Mouse (Mus musculus) stomach, embryonic 16.5 days (tissue): Measurements from ENCODE around the gene Ube2l3. TPM values are rescaled to one million over a fixed set of nuclear protein-coding genes. Genes with fewer than 3 reads are reported as not detected.

Experiments
- ATAC-seq: fragments of 200-750 bp; cut with Nextera tagmentation; 2 replicates; pipeline ENCODE4 v1.8.0; 2017; ENCODE audit warnings: moderate number of reproducible peaks, moderate TSS enrichment; ENCODE audit not compliant: insufficient read depth, low FRiP score
- H3K27ac ChIP-seq: fragments of 300-500 bp; sonication (generic); 2 replicates; pipeline ENCODE4 v1.5.1; 2014; ENCODE audit warnings: low read length
- H3K27me3 ChIP-seq: fragments of 300-500 bp; sonication (generic); 2 replicates; pipeline ENCODE4 v1.6.1; 2014; ENCODE audit warnings: low read length, control low read depth, mixed read lengths; ENCODE audit not compliant: control insufficient read depth, insufficient read depth
- H3K36me3 ChIP-seq: fragments of 300-500 bp; sonication (generic); 2 replicates; pipeline ENCODE4 v1.6.1; 2014; ENCODE audit warnings: low read length; ENCODE audit not compliant: control insufficient read depth, insufficient read depth
- H3K4me1 ChIP-seq: fragments of 300-500 bp; sonication (generic); 2 replicates; pipeline ENCODE4 v1.6.1; 2014; ENCODE audit warnings: low read length, control low read depth, mixed read lengths; ENCODE audit not compliant: control insufficient read depth, insufficient read depth
- H3K4me2 ChIP-seq: fragments of 300-500 bp; sonication (generic); 2 replicates; pipeline ENCODE4 v1.6.1; 2014; ENCODE audit warnings: low read depth, low read length, mixed read lengths
- H3K4me3 ChIP-seq: fragments of 300-500 bp; sonication (generic); replicated peaks from 2 replicates; pipeline ENCODE4 v1.5.1; 2014; ENCODE audit warnings: mild to moderate bottlenecking, low read length
- H3K9ac ChIP-seq: fragments of 300-500 bp; sonication (generic); 2 replicates; pipeline ENCODE4 v1.6.1; 2014; ENCODE audit warnings: low read length
- H3K9me3 ChIP-seq: fragments of 300-500 bp; sonication (generic); replicated peaks from 2 replicates; pipeline ENCODE4 v1.6.1; 2016; ENCODE audit warnings: low read length, control low read depth; ENCODE audit not compliant: control insufficient read depth
- WGBS: fragments of 180-500 bp; shearing (Covaris S2); extraction: QIAGEN DNeasy Blood & Tissue Kit; methylation state at CpG from one replicate; pipeline ENCODE4 v1.1.7; 2014; 5-methylcytosine and 5-hydroxymethylcytosine counted together
- microRNA counts: library from miRNA; unstranded; fragments of <30 nt; microRNA quantifications from one replicate; lab custom pipeline; 2016
- microRNA-seq: library from miRNA; unstranded; fragments of <30 nt; microRNA quantifications from one replicate; pipeline ENCODE4, GENCODE M21; 2016
- polyA plus RNA-seq: library from polyadenylated mRNA; unstranded; fragments of >200 nt; fragmentation: Nextera tagmentation; extraction: Ambion mirVana; gene quantifications from 2 replicates; pipeline ENCODE4 v1.2.1, GENCODE M21; 2015

Ube2l3 gene
- polyA plus RNA-seq, 1 experiment from 2014 or later, result 331 TPM

GRCm38 (mm10) chr16:17121569-17121968 lies 80.9 kb downstream of the Ube2l3 start:
- peaks cover 16% of the 10 kb centered on the region for H3K4me1 ChIP-seq
- H3K4me2 ChIP-seq, result no peak overlapping the region
- no peak overlapping the region for H3K4me3 ChIP-seq
- 71% methylated on average over 14 of the region's 14 CpGs for WGBS
- H3K9ac ChIP-seq, result no peak overlapping the region
- no peak overlapping the region for H3K27ac ChIP-seq
- H3K36me3 ChIP-seq, result no peaks in the 10 kb centered on the region
- no peak for ATAC-seq
- no peaks in the 10 kb centered on the region for H3K9me3 ChIP-seq
- no peaks in the 10 kb centered on the region for H3K27me3 ChIP-seq

GRCm38 (mm10) chr16:17117309-17117799 lies 85.1 kb downstream of the Ube2l3 start:
- no peak for ATAC-seq
- WGBS, result 86% methylated on average over 5 of the region's 5 CpGs

GRCm38 (mm10) chr16:17110771-17111743 lies 91.4 kb downstream of the Ube2l3 start, which contains the start of gene Ppil2:
Ppil2 (minus strand) TSS chr16:17111257.
- H3K4me3 ChIP-seq, result peak within 1 kb of the TSS; percentile 92
- peak; percentile 80 for ATAC-seq
- peaks cover 7% of the 10 kb centered on the region for H3K4me1 ChIP-seq
- 7% methylated on average over 38 of the region's 38 CpGs for WGBS
- H3K4me2 ChIP-seq, result peak within 1 kb of the TSS; percentile 76
- H3K9me3 ChIP-seq, result no peaks in the 10 kb centered on the region
- H3K27ac ChIP-seq, result peak within 1 kb of the TSS; percentile 78
- no peaks in the 10 kb centered on the region for H3K27me3 ChIP-seq
- no peaks in the 10 kb centered on the region; the same call in 1 of the 2 replicates for H3K36me3 ChIP-seq
- peak within 1 kb of the TSS; percentile 87 for H3K9ac ChIP-seq

More at GRCm38 (mm10) chr16:17117309-17117799, 85.1 kb downstream of the Ube2l3 start:
- Histone ChIP-seq H3K36me3 (no peaks in the 10 kb centered on the region), H3K27ac (no peak overlapping the region), H3K9me3 (no peaks in the 10 kb centered on the region), H3K4me2 (no peak overlapping the region), H3K27me3 (no peaks in the 10 kb centered on the region), H3K4me3 (no peak overlapping the region), H3K9ac (no peak overlapping the region), H3K4me1 (no peaks in the 10 kb centered on the region)

GRCm38 (mm10) chr16:17104600-17104999 lies 97.8 kb downstream of the Ube2l3 start:
- no peak overlapping the region for H3K9ac ChIP-seq
- peak; percentile 40; the same call in 1 of the 2 replicates for ATAC-seq
- WGBS, result 65% methylated on average over 4 of the region's 4 CpGs
- H3K9me3 ChIP-seq, result no peaks in the 10 kb centered on the region
- no peak overlapping the region for H3K4me3 ChIP-seq
- no peak overlapping the region for H3K27ac ChIP-seq
- no peaks in the 10 kb centered on the region for H3K4me1 ChIP-seq
- H3K4me2 ChIP-seq, result no peak overlapping the region
- H3K36me3 ChIP-seq, result no peaks in the 10 kb centered on the region; the same call in 1 of the 2 replicates
- H3K27me3 ChIP-seq, result no peaks in the 10 kb centered on the region

GRCm38 (mm10) chr16:17102630-17103220 lies 99.7 kb downstream of the Ube2l3 start:
- no peaks in the 10 kb centered on the region for H3K4me1 ChIP-seq
- H3K27me3 ChIP-seq, result no peaks in the 10 kb centered on the region
- no peak overlapping the region for H3K9ac ChIP-seq
- no peak for ATAC-seq
- no peak overlapping the region for H3K4me2 ChIP-seq
- no peaks in the 10 kb centered on the region for H3K9me3 ChIP-seq
- H3K4me3 ChIP-seq, result no peak overlapping the region
- 64% methylated on average over 7 of the region's 7 CpGs for WGBS
- no peak overlapping the region for H3K27ac ChIP-seq
- H3K36me3 ChIP-seq, result no peaks in the 10 kb centered on the region; the same call in 1 of the 2 replicates

MicroRNAs encoded within 50 kb of the gene (microRNA counts, 519-probe panel; counts per million panel counts)
- microRNA mmu-miR-130b (lab: Ali Mortazavi, UCI) (3,579 counts per million, percentile 82 among the panel's probes with 10 or more counts), microRNA mmu-miR-301b (lab: Ali Mortazavi, UCI) (2,579 counts per million, percentile 55 among the panel's probes with 10 or more counts)

Small RNAs within 50 kb of the gene (microRNA-seq; reads per million reads assigned to microRNA genes)
- 4,742 reads per million, percentile 91 among the genes with 10 or more reads in this experiment for gene Mir130b
- gene Mir301b, result 54.8 reads per million, percentile 49 among the genes with 10 or more reads in this experiment

Other genes starting within 250 kb of the Ube2l3 start
- gene Mapk1, start 219.3 kb downstream of the Ube2l3 start, polyA plus RNA-seq, result 130 and 134 TPM in 2 replicates
- 11.7 and 11.8 TPM in 2 replicates for gene Ypel1, start 133.0 kb downstream of the Ube2l3 start, polyA plus RNA-seq
- 123 and 135 TPM in 2 replicates for gene Ppil2, start 91.4 kb downstream of the Ube2l3 start, polyA plus RNA-seq
- 19.1 and 21.3 TPM in 2 replicates for gene 2610318N02Rik, start 77.5 kb downstream of the Ube2l3 start, polyA plus RNA-seq
- gene Sdf2l1, start 70.3 kb downstream of the Ube2l3 start, polyA plus RNA-seq, result 140 and 152 TPM in 2 replicates
- gene Ydjc, start 58.0 kb downstream of the Ube2l3 start, polyA plus RNA-seq, result 15.9 and 20.2 TPM in 2 replicates
- 1.6 TPM in 2 replicates for gene Ccdc116, start 55.4 kb downstream of the Ube2l3 start, polyA plus RNA-seq
- gene Rimbp3, start 6.0 kb upstream of the Ube2l3 start, polyA plus RNA-seq, result 0.44 and 0.57 TPM in 2 replicates
- 4.5 and 4.9 TPM in 2 replicates for gene Hic2, start 30.9 kb upstream of the Ube2l3 start, polyA plus RNA-seq
- gene Tmem191c, start 73.4 kb upstream of the Ube2l3 start, polyA plus RNA-seq, result 13.4 and 16.3 TPM in 2 replicates
- gene Serpind1, start 128.7 kb upstream of the Ube2l3 start, polyA plus RNA-seq, result 7.8 and 10.7 TPM in 2 replicates
- 19.4 and 20.9 TPM in 2 replicates for gene Snap29, start 203.3 kb upstream of the Ube2l3 start, polyA plus RNA-seq
- 32.7 and 35.7 TPM in 2 replicates for gene Pi4ka, start 203.7 kb upstream of the Ube2l3 start, polyA plus RNA-seq
- 51.2 and 53.1 TPM in 2 replicates for gene Crkl, start 249.3 kb upstream of the Ube2l3 start, polyA plus RNA-seq